Mouse (Mus musculus): ENCODE data around the gene Itpr2.

Itpr2 gene

GRCm38 (mm10) chr6:146282061-146282659, 219.9 kb downstream of the Itpr2 start:
- 0 out of 2 replicates have a peak, but pooled peaks have one; percentile 17 for ATAC-seq (ENCODE audit: insufficient number of reproducible peaks, low FRiP score, low TSS enrichment)

- ATAC-seq (ENCODE audit: insufficient number of reproducible peaks, low FRiP score, low TSS enrichment) = no peak
Measured at GRCm38 (mm10) chr6:146281176-146281899, 220.7 kb downstream of the Itpr2 start.

- no peak for ATAC-seq (ENCODE audit: insufficient number of reproducible peaks, low FRiP score, low TSS enrichment)
Measured at GRCm38 (mm10) chr6:146273256-146273655, 228.8 kb downstream of the Itpr2 start.

GRCm38 (mm10) chr6:146272253-146273036, 229.6 kb downstream of the Itpr2 start:
- peak; percentile 60 for ATAC-seq (ENCODE audit: insufficient number of reproducible peaks, low FRiP score, low TSS enrichment)

- peak; percentile 84 for ATAC-seq (ENCODE audit: insufficient number of reproducible peaks, low FRiP score, low TSS enrichment)
Measured at GRCm38 (mm10) chr6:146270776-146271533, 231.1 kb downstream of the Itpr2 start.

- ATAC-seq (ENCODE audit: insufficient number of reproducible peaks, low FRiP score, low TSS enrichment) = no peak
Measured at GRCm38 (mm10) chr6:146270162-146270561, 231.9 kb downstream of the Itpr2 start.

- ATAC-seq (ENCODE audit: insufficient number of reproducible peaks, low FRiP score, low TSS enrichment) = no peak
Measured at GRCm38 (mm10) chr6:146269291-146269690, 232.7 kb downstream of the Itpr2 start.

GRCm38 (mm10) chr6:146260674-146261376, 241.2 kb downstream of the Itpr2 start:
- ATAC-seq (ENCODE audit: insufficient number of reproducible peaks, low FRiP score, low TSS enrichment) = no peak

GRCm38 (mm10) chr6:146258751-146259150, 243.3 kb downstream of the Itpr2 start:
- ATAC-seq (ENCODE audit: insufficient number of reproducible peaks, low FRiP score, low TSS enrichment) = no peak

GRCm38 (mm10) chr6:146258261-146258660, 243.8 kb downstream of the Itpr2 start:
- ATAC-seq (ENCODE audit: insufficient number of reproducible peaks, low FRiP score, low TSS enrichment) = no peak

GRCm38 (mm10) chr6:146256947-146257670, 244.9 kb downstream of the Itpr2 start:
- no peak for ATAC-seq (ENCODE audit: insufficient number of reproducible peaks, low FRiP score, low TSS enrichment)

- no peak for ATAC-seq (ENCODE audit: insufficient number of reproducible peaks, low FRiP score, low TSS enrichment)
Measured at GRCm38 (mm10) chr6:146256401-146256800, 245.6 kb downstream of the Itpr2 start.

GRCm38 (mm10) chr6:146255656-146256055, 246.4 kb downstream of the Itpr2 start:
- ATAC-seq (ENCODE audit: insufficient number of reproducible peaks, low FRiP score, low TSS enrichment) = no peak

- ATAC-seq (ENCODE audit: insufficient number of reproducible peaks, low FRiP score, low TSS enrichment) = no peak
Measured at GRCm38 (mm10) chr6:146254931-146255330, 247.1 kb downstream of the Itpr2 start.

- no peak for ATAC-seq (ENCODE audit: insufficient number of reproducible peaks, low FRiP score, low TSS enrichment)
Measured at GRCm38 (mm10) chr6:146254216-146254820, 247.7 kb downstream of the Itpr2 start.

GRCm38 (mm10) chr6:146249096-146249495, 252.9 kb downstream of the Itpr2 start:
- no peak for ATAC-seq (ENCODE audit: insufficient number of reproducible peaks, low FRiP score, low TSS enrichment)

GRCm38 (mm10) chr6:146248341-146248740, 253.7 kb downstream of the Itpr2 start:
- no peak for ATAC-seq (ENCODE audit: insufficient number of reproducible peaks, low FRiP score, low TSS enrichment)

- no peak for ATAC-seq (ENCODE audit: insufficient number of reproducible peaks, low FRiP score, low TSS enrichment)
Measured at GRCm38 (mm10) chr6:146247906-146248305, 254.1 kb downstream of the Itpr2 start.

- ATAC-seq (ENCODE audit: insufficient number of reproducible peaks, low FRiP score, low TSS enrichment) = no peak
Measured at GRCm38 (mm10) chr6:146246368-146246767, 255.7 kb downstream of the Itpr2 start.
